Mouse (Mus musculus) cerebellum, postnatal 36 days (tissue): ENCODE measurements at regions not wholly inside any gene's neighbourhood (a gene's known extent, or its start where the extent isn't known, plus 50 kb on each side); places are given as distances from the start of the nearest gene placed in this dataset.

Experiments used
- DNase-seq, 2 experiments: peaks; one replicate each; pipeline ENCODE4 v3.0.0; 2021 to 2022; ENCODE audit warnings: mixed read lengths in 2 of 2

DNA sequence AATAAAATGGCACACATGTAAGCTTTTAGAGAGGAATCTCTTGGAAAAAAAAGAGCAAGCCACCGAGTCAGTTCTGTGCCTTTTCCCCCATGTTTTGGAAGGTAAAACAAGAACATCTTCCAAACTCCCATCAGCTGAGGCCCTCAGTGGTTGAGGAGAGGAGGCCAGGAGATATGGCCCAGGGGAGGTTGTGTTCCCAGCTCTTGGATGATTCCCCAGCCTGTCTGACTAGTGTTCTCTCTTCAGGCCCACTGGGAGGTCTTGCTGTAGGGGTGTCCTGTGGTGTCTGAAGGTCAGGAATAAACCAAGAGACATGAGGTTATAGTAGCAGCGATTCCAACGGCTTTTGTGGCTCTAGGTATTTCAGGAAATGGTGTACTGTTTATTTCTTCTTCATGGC, 643.2 kb downstream of the Rnf144a start:
- DNase-seq: no peak

DNA sequence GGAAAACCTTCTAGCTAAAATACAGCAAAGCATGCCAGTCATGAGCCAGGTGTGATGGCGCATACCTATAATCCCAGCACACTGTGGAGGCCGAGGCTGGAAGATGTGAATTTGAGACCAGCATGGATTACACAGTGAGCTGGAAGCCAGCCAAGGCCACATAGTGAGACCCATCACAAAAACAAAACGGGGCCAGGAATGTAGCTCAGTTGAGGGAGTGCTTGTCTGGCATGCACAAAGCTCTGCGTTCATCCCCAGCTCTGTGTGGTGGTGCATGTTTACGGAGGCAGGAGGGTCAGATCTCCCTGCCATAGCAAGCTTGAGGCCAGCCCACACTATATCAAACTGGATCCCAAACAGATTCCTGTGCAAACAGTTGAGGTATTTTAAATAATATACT, 646.4 kb downstream of the Rnf144a start:
- DNase-seq: peak; percentile 44 to 52

DNA sequence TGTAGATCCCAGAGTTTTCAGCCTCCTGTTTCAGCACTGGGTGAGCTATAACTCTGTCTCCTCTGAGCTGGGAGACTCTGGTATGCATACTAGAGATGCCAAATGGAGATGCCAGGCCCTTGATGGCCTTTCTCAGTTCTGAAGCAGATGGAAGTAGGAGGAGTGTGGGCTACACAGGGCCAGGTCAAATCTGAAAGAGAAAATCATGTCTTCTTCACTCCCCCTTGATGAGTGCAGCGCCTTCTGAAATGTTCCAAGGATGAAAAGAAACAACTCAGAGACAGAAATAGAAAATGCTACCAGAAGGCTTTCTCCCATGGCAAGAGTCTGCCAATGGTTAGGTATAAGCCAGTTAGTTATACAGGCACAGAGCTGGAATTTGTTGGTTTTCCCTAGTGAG, 652.0 kb downstream of the Rnf144a start:
- DNase-seq: no peak

DNA sequence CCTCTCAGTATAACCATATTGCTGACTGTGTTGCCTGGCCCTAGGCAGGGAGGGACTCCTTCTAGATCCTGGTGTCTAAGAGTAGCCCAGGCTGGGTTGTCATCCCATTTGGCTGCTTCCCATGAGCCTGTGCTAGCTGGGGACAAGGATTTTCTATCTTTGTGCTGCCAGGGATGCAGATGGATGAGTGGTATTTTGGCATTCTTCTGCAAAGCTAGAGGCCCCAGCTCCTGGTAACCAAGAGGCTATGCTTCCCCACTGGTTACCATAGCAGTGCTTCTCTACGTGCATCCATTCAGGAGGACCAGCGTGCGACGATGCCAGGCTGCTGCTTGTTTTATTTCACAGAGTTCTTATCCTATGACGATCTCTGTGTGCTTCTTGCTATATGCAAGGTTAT, 658.0 kb downstream of the Rnf144a start:
- peak; percentile 28 to 31 for DNase-seq

DNA sequence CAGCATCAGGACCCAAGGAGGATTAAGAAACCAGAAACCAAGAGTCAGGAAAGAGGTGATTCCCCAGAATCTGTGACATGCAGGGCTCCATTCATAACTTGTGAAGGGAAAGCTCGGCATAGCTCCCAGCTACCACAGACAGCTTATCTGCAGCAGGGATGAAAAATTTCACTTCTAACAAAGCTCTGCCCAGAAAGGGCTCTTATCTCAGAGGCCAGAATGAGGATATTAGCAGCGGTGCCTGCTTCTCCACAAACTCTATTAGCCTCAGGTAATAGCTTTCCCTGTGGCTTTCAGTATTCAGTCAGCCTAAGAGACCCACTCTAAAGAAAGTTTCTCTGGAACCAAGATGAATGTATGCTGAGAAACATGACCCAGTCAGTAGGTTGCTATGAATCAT, 636.9 kb upstream of the Id2 start:
- DNase-seq: no peak

DNA sequence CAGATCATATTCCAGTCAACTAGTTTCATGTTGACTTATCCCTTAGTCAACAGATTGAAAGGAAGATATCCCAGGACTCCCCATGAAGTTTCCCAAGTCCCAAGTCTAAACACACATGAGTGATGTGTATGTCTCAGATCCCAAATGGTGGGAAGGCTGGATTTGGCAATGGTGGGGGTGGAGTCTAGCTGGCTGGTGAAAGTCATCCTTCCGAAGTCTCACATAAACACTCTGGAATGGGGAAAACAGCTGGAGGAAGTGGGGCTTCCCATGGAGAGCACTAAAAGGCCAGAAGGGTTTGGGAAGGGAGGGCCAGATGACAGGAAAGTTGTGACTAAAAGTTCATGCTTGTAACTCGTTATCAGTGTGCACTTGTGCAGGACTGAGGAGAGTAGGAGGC, 628.8 kb upstream of the Id2 start:
- no peak for DNase-seq

DNA sequence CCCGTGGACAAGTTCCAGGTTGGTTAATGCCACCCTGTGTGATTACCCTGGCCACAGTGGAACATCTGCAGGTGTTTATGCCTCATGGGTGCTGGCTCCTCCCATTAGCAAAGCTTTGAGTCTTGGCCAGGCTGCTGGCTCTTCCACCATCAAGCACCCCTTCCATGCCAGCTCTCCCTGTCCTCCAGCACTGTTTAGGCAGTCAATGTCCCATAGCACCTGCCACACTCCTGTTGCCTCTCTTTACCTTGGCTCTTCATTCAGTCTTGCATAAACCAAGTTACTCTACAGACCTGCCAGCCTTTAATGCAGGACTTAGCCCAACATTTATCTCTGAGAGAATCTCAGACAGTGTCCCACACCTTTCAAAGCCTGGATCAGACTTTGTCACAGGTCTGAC, 614.2 kb upstream of the Id2 start:
- DNase-seq: no peak

DNA sequence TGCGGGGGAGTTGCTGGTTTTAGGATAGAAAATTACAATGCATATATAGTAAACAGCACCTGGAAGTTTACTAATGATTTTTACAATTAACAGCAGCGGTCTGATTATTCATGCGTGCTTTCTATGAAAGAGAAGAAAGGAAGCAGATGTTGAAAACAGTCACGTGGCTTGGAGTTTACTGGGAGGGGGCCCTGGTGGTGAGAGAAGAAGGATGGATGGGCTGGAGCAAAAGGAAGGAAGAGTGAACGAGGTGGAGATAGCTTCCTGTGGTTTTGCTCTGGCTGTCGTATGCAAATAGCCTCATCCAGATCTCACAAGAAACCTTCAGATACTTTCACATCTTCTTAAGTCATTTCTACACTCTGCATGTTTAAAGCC, 606.1 kb upstream of the Id2 start:
- DNase-seq: no peak

DNA sequence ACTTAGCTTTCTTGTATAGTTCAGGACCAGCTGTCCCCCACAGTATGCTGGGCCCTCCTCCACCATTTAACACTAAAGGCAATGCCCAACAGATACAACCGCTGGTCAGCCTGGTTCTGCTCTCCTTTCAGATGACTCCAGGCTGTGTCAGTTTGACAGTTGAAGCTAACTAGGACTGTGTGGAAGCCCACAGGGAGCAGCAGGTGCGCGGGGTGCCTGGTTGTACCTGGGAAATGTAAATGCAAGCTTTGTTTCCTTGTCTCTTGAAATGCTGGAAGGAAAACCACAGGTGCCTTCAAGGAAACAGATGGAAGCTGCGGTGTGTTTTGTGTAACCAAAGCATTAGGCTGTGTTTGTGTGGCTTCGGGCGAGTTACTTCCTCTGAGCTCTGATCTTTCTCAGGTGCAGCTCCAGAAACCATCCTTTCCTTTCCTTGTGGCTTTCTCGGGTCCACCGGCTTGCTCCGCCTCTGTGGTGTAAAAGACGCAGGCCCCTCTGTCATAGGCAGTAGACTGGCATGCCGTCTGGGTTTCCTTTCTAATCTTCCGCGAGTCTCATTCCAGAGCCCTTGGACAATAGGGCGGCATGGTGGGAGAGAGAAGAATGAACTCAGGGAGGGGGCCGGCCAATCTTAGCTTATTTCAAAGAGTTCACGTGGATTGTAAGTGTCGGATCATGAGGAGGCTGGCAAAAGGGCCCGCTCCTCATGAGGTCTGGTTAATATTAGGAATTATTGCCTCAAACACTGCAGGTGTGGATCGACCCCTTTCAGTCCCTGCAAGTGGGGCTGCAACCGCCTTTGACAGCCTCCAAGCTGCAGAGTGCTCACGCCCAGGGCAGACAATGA, 605.5 kb upstream of the Id2 start:
- DNase-seq: no peak

DNA sequence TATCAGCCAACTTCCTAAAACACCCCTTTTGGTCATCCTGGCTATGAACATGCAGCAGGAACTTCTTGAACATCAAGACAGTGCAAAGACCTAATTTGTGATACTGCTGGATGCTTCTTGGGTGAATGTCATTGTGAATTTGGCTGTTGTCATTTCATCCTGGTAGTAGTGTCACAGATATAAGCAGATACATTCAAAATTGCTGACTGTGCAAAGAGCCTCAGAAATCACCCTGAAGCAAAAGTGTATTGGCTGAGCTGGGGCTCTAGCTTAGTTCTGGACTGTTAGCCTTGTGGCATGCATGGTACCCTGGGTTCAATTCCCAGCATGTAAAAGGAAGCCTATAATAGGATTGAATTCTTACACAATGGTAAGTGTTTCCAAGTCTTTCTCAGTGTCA, 590.1 kb upstream of the Id2 start:
- DNase-seq: no peak

DNA sequence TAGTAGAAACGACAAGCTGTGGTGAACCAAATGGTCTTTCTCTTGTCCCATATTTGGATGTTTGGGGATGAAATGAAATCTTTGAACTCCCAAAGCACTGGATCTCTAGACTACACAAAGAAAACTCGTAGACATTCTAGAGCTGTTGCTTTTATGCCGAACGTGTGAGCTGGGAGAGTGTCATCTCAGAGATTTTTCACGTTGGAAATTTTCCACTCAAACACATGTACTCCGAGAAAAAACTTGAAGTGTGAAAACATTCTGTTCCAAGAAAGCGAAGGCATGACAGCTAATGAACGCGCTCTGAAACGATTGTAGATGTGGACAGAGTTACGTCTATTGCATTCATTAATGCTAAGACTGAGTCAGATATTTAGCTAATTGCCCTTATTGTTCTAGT, 579.7 kb upstream of the Id2 start:
- DNase-seq: no peak

DNA sequence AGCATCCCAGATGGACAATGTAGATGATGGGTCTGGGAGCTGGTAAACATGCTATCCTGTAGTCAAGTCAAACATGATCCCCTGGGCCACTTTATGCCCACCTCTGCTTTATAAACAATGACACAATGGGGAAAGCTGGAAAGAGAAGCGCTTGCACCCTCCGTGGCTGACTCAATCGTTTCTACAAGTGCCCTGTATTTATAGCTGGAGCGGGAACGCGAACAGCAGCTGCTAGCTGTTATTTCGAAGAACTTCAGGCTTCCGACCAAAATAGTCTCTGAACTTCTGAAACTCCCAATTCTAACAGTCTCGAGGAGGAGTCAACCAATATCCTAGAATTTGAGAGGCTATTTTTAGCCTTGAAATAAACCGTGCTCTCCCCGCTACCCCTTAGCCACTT, 571.4 kb upstream of the Id2 start:
- no peak for DNase-seq

DNA sequence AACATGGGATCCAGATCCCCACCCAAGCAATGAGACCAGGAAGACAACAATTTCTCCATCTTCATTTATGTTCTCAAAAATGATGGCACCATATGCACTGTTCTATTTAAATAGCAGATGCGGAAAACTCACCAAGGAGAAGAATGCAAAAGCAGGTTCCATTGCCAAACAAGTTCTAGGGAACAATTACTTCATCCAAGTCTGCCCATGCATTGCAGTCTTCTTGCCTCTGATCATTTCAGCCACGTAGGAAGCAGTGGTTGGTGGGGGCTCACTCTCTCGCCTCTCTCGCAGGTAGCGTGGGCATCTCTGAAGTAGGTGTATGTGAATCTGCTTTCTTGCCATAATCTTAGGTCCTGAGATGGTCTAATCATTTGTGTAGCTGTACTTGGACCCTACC, 557.5 kb upstream of the Id2 start:
- DNase-seq: no peak

DNA sequence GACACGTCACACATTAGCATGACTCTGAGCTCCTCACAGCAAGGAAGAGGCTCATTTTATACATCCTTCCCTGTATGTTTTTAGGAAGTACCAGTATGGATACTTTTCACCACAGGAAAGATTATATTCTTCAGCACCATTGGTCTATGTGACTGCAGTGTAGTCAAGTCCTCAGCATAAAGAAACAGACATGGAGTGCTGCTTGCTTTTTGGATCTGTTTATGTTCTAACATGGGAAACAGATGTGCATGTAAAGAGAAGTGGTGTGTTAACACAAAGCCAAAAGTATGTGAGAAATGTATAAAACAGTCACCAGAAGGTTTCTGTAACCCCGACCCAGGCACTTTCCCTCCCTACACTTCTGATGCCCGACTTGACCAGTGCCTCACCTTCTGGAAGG, 553.3 kb upstream of the Id2 start:
- no peak for DNase-seq

DNA sequence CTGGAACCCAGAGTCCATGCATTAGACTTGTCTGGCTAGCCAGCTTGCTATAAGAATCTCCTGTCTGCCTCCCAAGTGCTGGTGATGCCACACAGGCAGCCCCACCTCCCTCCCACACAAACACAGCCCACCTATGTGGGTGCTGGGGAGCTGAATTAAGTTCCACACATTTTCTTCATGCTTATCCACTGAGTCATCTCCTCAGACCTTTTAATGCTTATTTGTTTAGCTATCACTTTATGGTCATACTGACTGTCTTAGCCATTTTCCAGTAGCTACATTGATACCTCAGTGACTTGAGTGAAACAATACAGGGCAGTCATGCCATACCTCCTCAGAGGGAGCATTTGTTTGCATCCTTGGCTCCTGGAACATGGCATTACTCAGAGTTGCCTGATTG, 531.1 kb upstream of the Id2 start:
- no peak for DNase-seq

DNA sequence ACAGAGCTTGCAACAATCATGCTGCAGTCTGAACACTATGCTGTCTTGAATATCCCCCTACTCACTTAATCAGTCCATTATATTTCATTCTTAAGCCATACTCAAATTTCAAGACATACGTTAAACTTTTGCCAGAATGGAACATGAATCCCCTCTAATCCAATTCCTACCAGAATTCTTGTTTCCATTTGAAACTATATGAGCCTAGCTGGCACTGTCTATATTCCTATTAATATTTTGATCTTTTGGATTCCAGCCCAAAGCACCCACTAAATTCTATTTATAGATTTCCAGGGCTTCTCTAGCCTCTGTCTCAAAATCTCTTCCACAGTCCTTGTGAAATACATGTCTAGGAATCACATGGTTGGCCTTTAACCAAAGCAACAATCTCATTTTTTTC, 528.9 kb upstream of the Id2 start:
- no peak for DNase-seq

DNA sequence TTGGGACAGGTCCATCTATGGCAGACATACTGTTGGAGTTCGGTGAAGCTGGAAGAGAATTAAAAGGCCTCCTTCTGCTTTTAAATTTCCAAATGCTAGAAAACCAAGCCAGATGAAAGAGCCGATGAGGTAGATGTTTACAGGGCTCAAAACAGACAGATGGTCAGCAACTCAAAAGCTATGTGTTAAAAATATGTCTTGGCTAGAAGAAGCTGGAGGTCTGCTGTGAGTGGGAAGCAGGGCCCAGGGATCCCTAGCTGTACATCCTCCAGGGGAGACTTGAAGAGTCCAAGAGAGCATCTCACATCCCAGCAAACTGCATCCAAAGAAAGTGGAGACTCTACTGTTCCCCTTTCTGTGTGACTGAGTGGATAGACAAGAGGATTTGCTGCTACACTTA, 526.5 kb upstream of the Id2 start:
- no peak for DNase-seq

DNA sequence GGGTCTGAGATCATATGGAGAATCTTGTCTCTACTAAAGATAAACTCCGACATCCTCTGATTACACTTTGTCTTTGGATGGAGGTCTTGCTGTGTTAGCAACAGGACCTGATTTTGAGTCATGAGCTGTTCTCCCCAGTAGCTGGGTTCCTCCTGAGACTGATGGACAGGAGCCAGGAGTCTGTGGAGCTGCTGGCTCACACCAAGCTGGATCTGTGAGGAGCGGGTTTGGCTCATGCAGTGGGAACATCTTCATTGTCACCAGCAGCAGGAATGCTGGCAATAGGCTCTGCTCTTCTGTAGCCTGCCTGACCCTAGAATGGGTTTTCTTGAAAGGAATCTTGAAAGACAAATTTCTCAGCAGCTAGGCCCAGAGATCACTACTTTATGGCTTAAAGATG, 524.2 kb upstream of the Id2 start:
- DNase-seq: peak; percentile 50

DNA sequence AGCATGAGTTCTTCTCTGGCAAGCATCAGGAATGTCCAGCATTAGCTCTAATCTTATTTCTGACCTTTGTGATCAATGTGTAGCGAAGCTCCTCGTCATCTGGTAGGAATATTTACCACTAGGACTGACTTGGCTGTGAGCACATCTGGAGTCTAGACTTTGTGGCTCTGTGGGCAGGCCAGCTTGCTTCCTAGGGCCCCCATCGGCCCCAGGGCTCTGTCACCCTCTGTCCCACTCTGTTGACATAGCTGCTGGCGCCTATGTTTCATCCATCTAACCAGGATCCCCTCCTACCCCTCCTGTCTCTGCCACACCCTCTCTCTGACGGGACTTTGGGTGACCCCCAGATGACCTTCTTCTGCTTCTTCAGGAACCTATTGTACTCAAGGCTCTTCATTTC, 520.6 kb upstream of the Id2 start:
- no peak for DNase-seq

DNA sequence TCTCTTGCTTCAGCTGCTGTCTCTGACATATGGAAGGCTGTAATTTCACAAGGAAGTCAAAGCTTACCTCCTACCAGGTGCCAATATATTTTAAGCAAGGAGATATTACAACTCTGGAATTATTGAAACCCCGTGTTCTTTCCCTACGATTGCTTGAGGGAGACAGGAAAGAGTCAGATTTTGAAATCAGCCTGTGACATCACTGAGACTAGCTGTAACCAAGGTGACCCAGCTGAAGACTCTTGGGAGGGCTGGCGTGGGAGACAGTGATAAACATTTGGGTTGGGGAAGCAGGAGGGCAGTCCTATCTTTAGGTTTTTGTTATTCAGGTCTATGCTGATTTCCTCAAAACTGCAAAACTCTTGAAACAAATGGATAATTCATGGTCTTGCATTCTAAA, 518.4 kb upstream of the Id2 start:
- no peak for DNase-seq

DNA sequence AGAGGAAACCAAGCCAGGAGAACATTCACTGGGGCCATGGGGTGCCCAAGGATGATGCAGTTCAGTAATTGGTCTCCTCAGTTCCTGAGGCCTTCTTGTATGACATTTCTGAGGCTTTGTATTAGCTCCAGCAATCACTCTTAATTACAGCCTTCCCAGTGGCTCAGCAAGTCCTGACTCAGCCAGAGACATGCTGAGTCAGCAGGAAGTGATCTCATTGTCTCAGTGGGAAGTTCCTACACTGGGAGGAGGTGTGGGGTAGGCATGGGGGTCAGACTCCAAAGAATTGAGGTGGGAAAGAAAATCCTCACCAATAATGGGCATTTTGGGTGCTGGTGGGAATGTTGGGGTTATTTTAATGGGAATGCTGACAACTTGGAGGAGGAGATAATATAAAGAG, 516.5 kb upstream of the Id2 start:
- no peak for DNase-seq

DNA sequence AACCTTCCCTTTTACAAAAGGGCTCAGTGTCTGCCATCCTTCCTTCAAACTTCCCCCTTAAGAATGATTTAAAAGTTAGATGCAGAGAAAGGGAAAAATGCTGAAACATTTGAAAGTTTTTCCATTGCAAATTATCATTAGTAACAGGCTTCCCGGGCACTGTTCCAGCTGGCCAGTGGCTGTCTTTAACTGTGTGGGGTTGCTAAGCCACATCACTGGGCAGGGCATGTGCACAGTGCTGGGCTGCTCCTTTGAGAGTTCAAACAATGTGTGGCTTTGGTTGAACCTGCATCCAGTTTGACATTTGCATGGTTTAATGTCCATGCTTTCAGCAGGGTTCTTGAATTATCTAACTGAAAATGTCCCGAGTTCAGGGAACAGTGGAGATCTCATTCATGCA, 512.1 kb upstream of the Id2 start:
- DNase-seq: no peak

DNA sequence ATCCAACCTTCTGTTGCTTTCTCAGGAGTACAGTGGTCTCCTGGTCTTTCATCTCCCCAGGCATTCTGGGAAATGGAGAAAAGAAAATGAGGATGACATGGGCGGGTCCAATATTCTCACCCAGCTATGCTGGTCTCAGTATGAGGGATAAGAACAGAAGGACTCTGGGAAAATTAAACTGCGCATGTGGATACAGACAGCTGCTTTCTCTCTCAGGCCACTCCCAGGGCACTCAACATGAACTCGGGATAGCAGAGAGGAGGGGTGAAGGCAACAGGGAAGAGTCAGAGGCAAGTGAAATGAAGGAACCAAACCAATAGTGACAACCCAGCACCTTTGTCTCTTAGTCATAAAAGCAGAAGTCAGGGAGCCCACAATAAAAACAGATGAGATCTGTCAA, 508.5 kb upstream of the Id2 start:
- no peak for DNase-seq

DNA sequence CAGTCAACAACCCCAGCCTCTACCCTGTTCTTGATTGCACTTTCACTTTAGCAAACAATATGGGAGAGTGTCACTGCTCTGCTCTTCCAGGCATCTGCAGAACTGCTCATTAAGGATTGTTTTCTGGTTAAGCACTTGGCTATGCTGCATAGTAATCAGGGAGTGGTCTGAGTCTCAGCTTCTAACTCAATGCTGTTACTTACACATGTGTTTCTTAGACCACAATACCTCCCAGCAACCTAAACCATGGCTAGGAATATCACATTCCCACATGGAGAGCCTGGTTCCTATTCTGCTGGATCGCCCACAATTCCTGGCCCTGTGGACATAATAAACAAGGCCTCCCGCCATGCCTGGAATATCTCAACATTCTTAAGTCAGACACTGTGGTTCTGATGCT, 493.3 kb upstream of the Id2 start:
- DNase-seq: no peak

DNA sequence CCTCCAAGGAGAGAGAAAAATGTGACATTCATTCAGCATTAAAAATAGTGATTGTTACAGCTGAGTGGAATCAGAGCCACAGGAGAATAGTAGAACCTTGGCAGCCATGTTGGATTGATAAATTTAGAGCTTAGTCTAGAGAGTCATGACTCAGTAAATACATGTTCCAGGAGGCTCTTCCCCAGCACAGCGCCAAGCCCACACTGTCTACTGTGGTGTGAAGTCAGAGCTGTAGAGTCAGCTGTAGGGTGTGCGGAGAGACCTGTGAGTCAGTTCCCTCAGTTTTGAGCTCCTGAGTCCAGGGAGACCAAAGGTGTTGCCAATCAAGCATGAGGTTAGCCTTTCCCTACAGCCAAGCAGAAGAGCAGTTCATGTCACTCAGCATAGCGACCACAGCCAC, 488.8 kb upstream of the Id2 start:
- no peak for DNase-seq

DNA sequence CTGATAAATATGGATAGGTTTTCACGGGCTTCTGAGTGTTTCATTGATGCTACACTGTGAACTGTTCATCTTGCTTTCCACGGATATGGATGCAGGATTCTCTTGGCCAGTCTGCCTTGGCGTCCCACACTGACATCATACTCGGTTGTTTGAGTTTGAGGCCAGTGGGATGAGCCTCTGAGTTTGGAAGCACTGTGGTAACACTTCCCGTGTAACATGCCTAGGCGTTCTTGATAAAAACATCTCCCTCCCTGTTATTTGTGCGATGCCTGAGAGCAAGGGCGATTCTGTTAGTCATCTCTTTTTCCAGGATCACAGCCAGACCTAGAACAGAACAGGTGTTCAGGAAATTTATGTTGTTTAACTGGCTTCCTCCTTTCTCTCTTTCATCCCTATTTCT, 482.5 kb upstream of the Id2 start:
- DNase-seq: peak; percentile 8 to 29
